Mouse (Mus musculus) left cerebral cortex, postnatal 25 days (tissue): ENCODE data around the gene Gm21680. TPM values are rescaled to one million over a fixed set of nuclear protein-coding genes. Genes with fewer than 3 reads are reported as not detected.
"Not testable (repeated sequence)": the region's sequence is repeated elsewhere in the genome, so short reads cannot be mapped to it uniquely, and the experiment has no call there.

Experiments
- DNase-seq, 2 experiments: peaks; one replicate each; pipeline ENCODE4 v3.0.0; 2022; ENCODE audit warnings: low spot score in 2 of 2, mixed read lengths in 1 of 2
- intact Hi-C: fragments of 180-260 bp; cut with DNase I; formaldehyde crosslinking; loops from one replicate; pipeline ENCODE4 v1.15.1; 2025
- total RNA-seq, 2 experiments: library from RNA; stranded (reverse); gene quantifications; 2 replicates each; pipeline ENCODE4 v1.2.3; 2021

The Gm21680 gene
- not detected for total RNA-seq

DNA sequence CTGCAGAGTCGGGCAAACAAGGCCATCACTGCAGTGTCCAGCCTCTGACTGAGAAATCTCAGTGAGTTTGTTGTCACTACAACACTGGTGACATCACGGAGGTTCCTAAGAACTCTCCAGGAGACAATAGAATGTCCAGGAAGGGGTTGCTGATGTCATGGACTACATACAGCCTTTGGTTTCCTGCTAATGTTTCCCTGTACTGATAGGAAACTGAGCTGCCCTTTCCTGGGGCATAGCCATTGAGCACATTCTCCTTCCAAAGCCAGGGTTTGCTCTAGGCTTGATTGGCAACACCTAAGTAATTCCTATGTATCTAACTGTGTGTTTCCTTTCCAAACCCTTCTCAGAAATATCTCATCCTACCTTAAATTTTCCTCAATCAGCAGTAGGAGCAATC, at the start of gene Gm21680:
Gene Gm21680 (minus strand): TSS at position 101 of the 400 bp plus-strand sequence.
- intact Hi-C loops: not testable (repeated sequence)

DNA sequence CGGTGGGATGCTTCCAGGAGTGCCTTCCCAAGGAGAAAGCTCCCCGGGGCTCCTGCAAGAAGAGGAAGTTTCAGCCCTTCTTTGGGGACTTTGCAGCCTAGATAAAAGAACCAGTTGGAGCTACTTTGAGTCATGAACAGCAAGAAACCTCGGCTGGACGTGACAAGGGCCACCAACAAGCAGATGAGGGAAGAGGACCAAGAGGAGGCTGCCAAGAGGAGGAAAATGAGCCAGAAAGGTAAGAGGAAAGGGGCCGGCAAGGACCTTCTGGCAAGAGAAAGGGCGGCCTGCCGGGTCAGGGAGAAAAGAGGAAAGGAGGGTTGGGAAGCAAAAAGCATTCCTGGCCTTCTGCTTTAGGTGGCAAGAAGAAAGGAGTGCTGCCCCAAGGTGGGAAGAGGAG, 35.2 kb upstream of the Gm21680 start:
- intact Hi-C loops, DNase-seq: not testable (repeated sequence)

More for the DNA sequence above, at the start of gene Gm21680:
- DNase-seq: not testable (repeated sequence)

DNA sequence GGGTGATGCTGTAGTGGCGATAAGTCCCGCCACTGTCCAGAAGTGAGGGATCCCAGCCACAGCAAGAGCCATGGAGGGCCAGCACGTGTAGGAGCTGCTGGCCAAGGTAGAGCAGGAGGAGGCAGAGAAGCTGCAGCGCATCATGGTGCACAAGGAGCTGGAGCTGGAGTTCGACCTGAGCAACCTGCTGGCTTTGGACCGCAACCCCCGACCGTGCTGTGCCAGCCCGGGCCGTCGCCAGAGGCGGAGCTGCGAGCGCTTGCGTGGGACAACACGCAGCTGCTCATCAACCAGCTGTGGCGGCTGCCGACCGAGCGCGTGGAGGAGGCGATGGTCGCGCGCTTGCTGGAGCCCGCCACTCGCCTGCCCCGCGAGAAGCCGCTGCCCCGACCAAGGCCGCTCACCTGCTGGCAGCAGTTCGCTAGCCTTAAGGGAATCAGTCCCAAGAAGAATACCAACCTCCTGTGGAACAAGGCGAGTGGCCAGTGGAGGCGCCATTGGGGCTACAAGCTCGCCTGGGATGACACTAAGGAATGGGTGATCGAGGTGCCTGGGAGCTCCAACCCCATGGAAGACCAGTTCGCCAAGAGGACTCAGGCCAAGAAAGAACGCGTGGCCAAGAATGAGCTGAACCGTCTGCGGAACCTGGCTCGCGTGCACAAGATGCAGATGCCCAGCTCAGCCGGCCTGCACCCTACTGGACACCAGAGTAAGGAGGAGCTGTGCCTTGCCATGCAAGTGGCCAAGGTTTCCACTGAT, 34.7 kb upstream of the Gm21680 start:
- intact Hi-C loops: not testable (repeated sequence)
- peak; percentile 7 to 17 for DNase-seq

DNA sequence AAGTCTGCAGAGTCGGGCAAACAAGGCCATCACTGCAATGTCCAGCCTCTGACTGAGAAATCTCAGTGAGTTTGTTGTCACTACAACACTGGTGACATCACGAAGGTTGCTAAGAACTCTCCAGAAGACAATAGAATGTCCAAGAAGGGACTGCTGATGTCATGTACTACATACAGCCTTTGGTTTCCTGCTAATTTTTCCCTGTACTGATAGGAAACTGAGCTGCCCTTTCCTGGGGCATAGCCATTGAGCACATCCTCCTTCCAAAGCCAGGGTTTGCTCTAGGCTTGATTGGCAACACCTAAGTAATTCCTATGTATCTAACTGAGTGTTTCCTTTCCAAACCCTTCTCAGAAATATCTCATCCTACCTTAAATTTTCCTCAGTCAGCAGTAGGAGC, 32.2 kb upstream of the Gm21680 start, which contains the start of gene Gm1979:
Gene Gm1979 (minus strand): TSS at position 101 of the 400 bp plus-strand sequence.
- intact Hi-C loops, DNase-seq: not testable (repeated sequence)

DNA sequence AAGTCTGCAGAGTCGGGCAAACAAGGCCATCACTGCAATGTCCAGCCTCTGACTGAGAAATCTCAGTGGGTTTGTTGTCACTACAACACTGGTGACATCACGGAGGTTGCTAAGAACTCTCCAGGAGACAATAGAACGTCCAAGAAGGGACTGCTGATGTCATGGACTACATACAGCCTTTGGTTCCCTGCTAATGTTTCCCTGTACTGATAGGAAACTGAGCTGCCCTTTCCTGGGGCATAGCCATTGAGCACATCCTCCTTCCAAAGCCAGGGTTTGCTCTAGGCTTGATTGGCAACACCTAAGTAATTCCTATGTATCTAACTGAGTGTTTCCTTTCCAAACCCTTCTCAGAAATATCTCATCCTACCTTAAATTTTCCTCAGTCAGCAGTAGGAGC, 16.1 kb upstream of the Gm21680 start, which contains the start of gene Gm21698:
Gene Gm21698 (minus strand): TSS at position 101 of the 400 bp plus-strand sequence.
- DNase-seq, intact Hi-C loops: not testable (repeated sequence)

DNA sequence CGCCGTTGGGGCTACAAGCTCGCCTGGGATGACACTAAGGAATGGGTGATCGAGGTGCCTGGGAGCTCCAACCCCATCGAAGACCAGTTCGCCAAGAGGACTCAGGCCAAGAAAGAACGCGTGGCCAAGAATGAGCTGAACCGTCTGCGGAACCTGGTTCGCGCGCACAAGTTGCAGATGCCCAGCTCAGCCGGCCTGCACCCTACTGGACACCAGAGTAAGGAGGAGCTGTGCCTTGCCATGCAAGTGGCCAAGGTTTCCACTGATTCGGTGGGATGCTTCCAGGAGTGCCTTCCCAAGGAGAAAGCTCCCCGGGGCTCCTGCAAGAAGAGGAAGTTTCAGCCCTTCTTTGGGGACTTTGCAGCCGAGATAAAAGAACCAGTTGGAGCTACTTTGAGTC, 15.4 kb downstream of the Gm21680 start:
- intact Hi-C loops, DNase-seq: not testable (repeated sequence)

DNA sequence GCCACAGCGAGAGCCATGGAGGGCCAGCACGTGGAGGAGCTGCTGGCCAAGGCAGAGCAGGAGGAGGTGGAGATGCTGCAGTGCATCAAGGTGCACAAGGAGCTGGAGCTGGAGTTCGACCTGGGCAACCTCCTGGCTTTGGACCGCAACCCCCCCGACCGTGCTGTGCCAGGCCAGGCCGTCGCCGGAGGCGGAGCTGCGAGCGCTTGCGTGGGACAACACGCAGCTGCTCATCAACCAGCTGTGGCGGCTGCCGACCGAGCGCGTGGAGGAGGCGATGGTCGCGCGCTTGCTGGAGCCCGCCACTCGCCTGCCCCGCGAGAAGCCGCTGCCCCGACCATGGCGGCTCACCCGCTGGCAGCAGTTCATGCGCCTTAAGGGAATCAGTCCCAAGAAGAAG, 15.9 kb downstream of the Gm21680 start:
- intact Hi-C loops: not testable (repeated sequence)

DNA sequence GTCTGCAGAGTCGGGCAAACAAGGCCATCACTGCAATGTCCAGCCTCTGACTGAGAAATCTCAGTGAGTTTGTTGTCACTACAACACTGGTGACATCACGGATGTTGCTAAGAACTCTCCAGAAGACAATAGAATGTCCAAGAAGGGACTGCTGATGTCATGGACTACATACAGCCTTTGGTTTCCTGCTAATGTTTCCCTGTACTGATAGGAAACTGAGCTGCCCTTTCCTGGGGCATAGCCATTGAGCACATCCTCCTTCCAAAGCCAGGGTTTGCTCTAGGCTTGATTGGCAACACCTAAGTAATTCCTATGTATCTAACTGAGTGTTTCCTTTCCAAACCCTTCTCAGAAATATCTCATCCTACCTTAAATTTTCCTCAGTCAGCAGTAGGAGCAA, 18.1 kb downstream of the Gm21680 start, which contains the start of gene Gm21671:
Gene Gm21671 (minus strand): TSS at position 101 of the 400 bp plus-strand sequence.
- intact Hi-C loops, DNase-seq: not testable (repeated sequence)

More for the DNA sequence above, 15.9 kb downstream of the Gm21680 start:
- not testable (repeated sequence) for DNase-seq

DNA sequence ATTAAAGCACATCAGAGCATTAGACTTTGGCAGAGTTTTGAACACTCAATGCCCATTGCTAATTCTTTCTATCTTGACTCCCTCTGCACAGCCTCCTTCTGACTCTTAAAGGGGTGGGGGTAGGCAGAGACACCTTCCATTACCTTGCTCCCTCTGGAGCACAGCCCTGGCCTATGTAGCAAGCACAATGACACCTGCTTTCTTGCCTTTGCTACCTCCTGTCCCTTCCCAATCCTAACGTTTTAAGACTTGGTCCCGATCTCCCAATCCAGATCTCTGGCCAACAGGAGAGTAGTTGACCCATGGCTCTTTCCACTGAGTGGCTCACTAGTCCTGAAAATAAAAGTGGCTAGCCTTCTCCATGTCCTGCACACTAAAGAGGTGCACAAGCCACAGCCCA, 27.1 kb downstream of the Gm21680 start:
- intact Hi-C loops, DNase-seq: not testable (repeated sequence)

DNA sequence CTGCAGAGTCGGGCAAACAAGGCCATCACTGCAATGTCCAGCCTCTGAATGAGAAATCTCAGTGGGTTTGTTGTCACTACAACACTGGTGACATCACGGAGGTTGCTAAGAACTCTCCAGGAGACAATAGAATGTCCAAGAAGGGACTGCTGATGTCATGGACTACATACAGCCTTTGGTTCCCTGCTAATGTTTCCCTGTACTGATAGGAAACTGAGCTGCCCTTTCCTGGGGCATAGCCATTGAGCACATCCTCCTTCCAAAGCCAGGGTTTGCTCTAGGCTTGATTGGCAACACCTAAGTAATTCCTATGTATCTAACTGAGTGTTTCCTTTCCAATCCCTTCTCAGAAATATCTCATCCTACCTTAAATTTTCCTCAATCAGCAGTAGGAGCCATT, 30.2 kb downstream of the Gm21680 start, which contains the start of gene Gm21663:
Gene Gm21663 (minus strand): TSS at position 101 of the 400 bp plus-strand sequence.
- intact Hi-C loops, DNase-seq: not testable (repeated sequence)

Other genes with a start within 250 kb of the Gm21680 start
- 100 to 1,000 TPM; 131 to 132 TPM for gene Actr3b, start 212.7 kb downstream of the Gm21680 start, total RNA-seq
- not detected for gene Gm21663, start 30.3 kb downstream of the Gm21680 start, total RNA-seq
- not detected for gene Gm21671, start 18.2 kb downstream of the Gm21680 start, total RNA-seq
- not detected for gene Gm21698, start 16.0 kb upstream of the Gm21680 start, total RNA-seq
- gene Gm1979, start 32.1 kb upstream of the Gm21680 start, total RNA-seq: not detected
- gene Gm5862, start 50.3 kb upstream of the Gm21680 start, total RNA-seq: not detected
- gene Speer4a, start 66.9 kb upstream of the Gm21680 start, total RNA-seq: not detected
- gene Gm7347, start 85.9 kb upstream of the Gm21680 start, total RNA-seq: not detected
- not detected for gene Gm10471, start 116.6 kb upstream of the Gm21680 start, total RNA-seq
- gene 5031410I06Rik, start 132.7 kb upstream of the Gm21680 start, total RNA-seq: not detected
- gene Gm10220, start 148.8 kb upstream of the Gm21680 start, total RNA-seq: not detected